Mouse (Mus musculus) kidney, embryonic 16.5 days (tissue): Measurements from ENCODE around the gene Nup107. TPM values are rescaled to one million over a fixed set of nuclear protein-coding genes. Genes with fewer than 3 reads are reported as not detected.
"Not testable (repeated sequence)": the region's sequence is repeated elsewhere in the genome, so short reads cannot be mapped to it uniquely, and the experiment has no call there.

Experiments used
- ATAC-seq: fragments of 200-750 bp; cut with Nextera tagmentation; 2 replicates; pipeline ENCODE4 v1.8.0; 2017; ENCODE audit warnings: moderate TSS enrichment; ENCODE audit not compliant: low FRiP score, low TSS enrichment
- H3K27ac ChIP-seq: fragments of 300-500 bp; sonication (generic); 2 replicates; pipeline ENCODE4 v1.5.1; 2014; ENCODE audit warnings: low read length
- H3K27me3 ChIP-seq: fragments of 300-500 bp; sonication (generic); 2 replicates; pipeline ENCODE4 v1.6.1; 2014; ENCODE audit warnings: low read length, control low read depth, mixed read lengths; ENCODE audit not compliant: insufficient read depth
- H3K36me3 ChIP-seq: fragments of 300-500 bp; sonication (generic); 2 replicates; pipeline ENCODE4 v1.6.1; 2014; ENCODE audit warnings: low read length, control low read depth, mixed read lengths; ENCODE audit not compliant: insufficient read depth
- H3K4me1 ChIP-seq: fragments of 300-500 bp; sonication (generic); 2 replicates; pipeline ENCODE4 v1.6.1; 2014; ENCODE audit warnings: low read length, control low read depth, mixed read lengths; ENCODE audit not compliant: insufficient read depth
- H3K4me2 ChIP-seq: fragments of 300-500 bp; sonication (generic); replicated peaks from 2 replicates; pipeline ENCODE4 v1.6.1; 2014; ENCODE audit warnings: low read depth, low read length
- H3K4me3 ChIP-seq: fragments of 300-500 bp; sonication (generic); 2 replicates; pipeline ENCODE4 v1.5.1; 2014; ENCODE audit warnings: mild to moderate bottlenecking, low read length
- H3K9ac ChIP-seq: fragments of 300-500 bp; sonication (generic); replicated peaks from 2 replicates; pipeline ENCODE4 v1.6.1; 2014; ENCODE audit warnings: low read length
- H3K9me3 ChIP-seq: fragments of 300-500 bp; sonication (generic); 2 replicates; pipeline ENCODE4 v1.6.1; 2016; ENCODE audit warnings: low read length, control low read depth
- WGBS: fragments of 180-500 bp; shearing (Covaris S2); extraction: QIAGEN DNeasy Blood & Tissue Kit; methylation state at CpG from one replicate; pipeline ENCODE4 v1.1.7; 2014; 5-methylcytosine and 5-hydroxymethylcytosine counted together
- polyA plus RNA-seq: library from polyadenylated mRNA; unstranded; fragments of >200 nt; fragmentation: Nextera tagmentation; extraction: Ambion mirVana; gene quantifications from 2 replicates; pipeline ENCODE4 v1.2.1, GENCODE M21; 2015

Gene Nup107
- polyA plus RNA-seq, 1 experiment from 2014 or later, result 64.8 TPM

- H3K4me1 ChIP-seq, result peaks cover 16% of the 10 kb centered on the region
- H3K4me3 ChIP-seq, result peak overlapping the region; percentile 70; the same call in 1 of the 2 replicates
- H3K9me3 ChIP-seq, result no peaks in the 10 kb centered on the region
- WGBS, result 82% methylated on average over 9 of the region's 9 CpGs
- ATAC-seq, result no peak
- peak overlapping the region; percentile 57 for H3K4me2 ChIP-seq
- H3K36me3 ChIP-seq, result peaks cover 28% of the 10 kb centered on the region
- no peaks in the 10 kb centered on the region for H3K27me3 ChIP-seq
- no peak overlapping the region; the same call in 1 of the 2 replicates for H3K9ac ChIP-seq
- no peak overlapping the region for H3K27ac ChIP-seq
Observed at GRCm38 (mm10) chr10:117708856-117709255, 83.6 kb downstream of the Nup107 start.

GRCm38 (mm10) chr10:117708376-117708775 is 84.1 kb downstream of the Nup107 start:
- Histone ChIP-seq H3K27ac (no peak overlapping the region), H3K4me3 (no peak overlapping the region), H3K27me3 (no peaks in the 10 kb centered on the region), H3K9me3 (no peaks in the 10 kb centered on the region), H3K4me1 (peaks cover 16% of the 10 kb centered on the region), H3K9ac (no peak overlapping the region), H3K4me2 (peak overlapping the region; percentile 57; the same call in 1 of the 2 replicates), H3K36me3 (peaks cover 32% of the 10 kb centered on the region)
- 93% methylated on average over 2 of the region's 2 CpGs for WGBS
- ATAC-seq, result no peak

- H3K9me3 ChIP-seq, result no peaks in the 10 kb centered on the region
- H3K4me1 ChIP-seq, result peaks cover 16% of the 10 kb centered on the region
- H3K27ac ChIP-seq, result no peak overlapping the region
- no peak overlapping the region for H3K4me2 ChIP-seq
- ATAC-seq, result no peak
- no peaks in the 10 kb centered on the region for H3K27me3 ChIP-seq
- no peak overlapping the region for H3K9ac ChIP-seq
- peaks cover 38% of the 10 kb centered on the region for H3K36me3 ChIP-seq
- 90% methylated on average over 2 of the region's 2 CpGs for WGBS
- no peak overlapping the region for H3K4me3 ChIP-seq
Observed at GRCm38 (mm10) chr10:117707114-117707838, 85.2 kb downstream of the Nup107 start.

GRCm38 (mm10) chr10:117706440-117706839 is 86.1 kb downstream of the Nup107 start:
- H3K27ac ChIP-seq, result no peak overlapping the region
- no peaks in the 10 kb centered on the region for H3K27me3 ChIP-seq
- H3K9me3 ChIP-seq, result no peaks in the 10 kb centered on the region
- no peak overlapping the region for H3K4me2 ChIP-seq
- 91% methylated on average over 6 of the region's 6 CpGs for WGBS
- H3K4me1 ChIP-seq, result peaks cover 13% of the 10 kb centered on the region
- H3K4me3 ChIP-seq, result no peak overlapping the region
- ATAC-seq, result no peak
- H3K36me3 ChIP-seq, result peaks cover 45% of the 10 kb centered on the region
- no peak overlapping the region for H3K9ac ChIP-seq

GRCm38 (mm10) chr10:117705806-117706205 is 86.7 kb downstream of the Nup107 start:
- ATAC-seq, result no peak
- Histone ChIP-seq H3K4me2 (no peak overlapping the region), H3K9ac (no peak overlapping the region), H3K4me1 (peaks cover 9% of the 10 kb centered on the region), H3K27ac (no peak overlapping the region), H3K9me3 (no peaks in the 10 kb centered on the region), H3K4me3 (no peak overlapping the region), H3K27me3 (no peaks in the 10 kb centered on the region), H3K36me3 (peaks cover 48% of the 10 kb centered on the region)

- Histone ChIP-seq H3K9me3 (no peaks in the 10 kb centered on the region), H3K27ac (no peak overlapping the region), H3K9ac (no peak overlapping the region), H3K4me1 (peaks cover 9% of the 10 kb centered on the region), H3K4me3 (no peak overlapping the region), H3K4me2 (no peak overlapping the region), H3K27me3 (no peaks in the 10 kb centered on the region), H3K36me3 (peaks cover 56% of the 10 kb centered on the region)
- no peak for ATAC-seq
- WGBS, result 87% methylated on average over 6 of the region's 6 CpGs
Observed at GRCm38 (mm10) chr10:117704964-117705335, 87.6 kb downstream of the Nup107 start.

- H3K27me3 ChIP-seq, ATAC-seq, H3K4me2 ChIP-seq, H3K9ac ChIP-seq, H3K9me3 ChIP-seq, H3K27ac ChIP-seq, H3K4me3 ChIP-seq, H3K4me1 ChIP-seq: not testable (repeated sequence)
- H3K36me3 ChIP-seq, result peaks cover 61% of the 10 kb centered on the region
- 98% methylated on average over 6 of the region's 6 CpGs for WGBS
Observed at GRCm38 (mm10) chr10:117704314-117704963, 88.1 kb downstream of the Nup107 start.

- no peak for ATAC-seq
- peaks cover 67% of the 10 kb centered on the region for H3K36me3 ChIP-seq
- 72% methylated on average over 3 of the region's 3 CpGs for WGBS
Observed at GRCm38 (mm10) chr10:117703506-117703905, 89.0 kb downstream of the Nup107 start.

GRCm38 (mm10) chr10:117702024-117702833 is 90.3 kb downstream of the Nup107 start:
- WGBS, result 93% methylated on average over 6 of the region's 6 CpGs

More at GRCm38 (mm10) chr10:117703506-117703905, 89.0 kb downstream of the Nup107 start:
- no peak overlapping the region for H3K4me3 ChIP-seq
- H3K9me3 ChIP-seq, result no peaks in the 10 kb centered on the region
- H3K27me3 ChIP-seq, result no peaks in the 10 kb centered on the region
- no peak overlapping the region for H3K27ac ChIP-seq
- H3K4me1 ChIP-seq, result no peaks in the 10 kb centered on the region
- no peak overlapping the region for H3K4me2 ChIP-seq
- H3K9ac ChIP-seq, result no peak overlapping the region

More at GRCm38 (mm10) chr10:117702024-117702833, 90.3 kb downstream of the Nup107 start:
- no peaks in the 10 kb centered on the region for H3K4me1 ChIP-seq
- no peak for ATAC-seq
- no peaks in the 10 kb centered on the region for H3K27me3 ChIP-seq
- H3K27ac ChIP-seq, result no peak overlapping the region
- H3K4me3 ChIP-seq, result no peak overlapping the region
- H3K36me3 ChIP-seq, result peaks cover 78% of the 10 kb centered on the region
- no peaks in the 10 kb centered on the region for H3K9me3 ChIP-seq
- no peak overlapping the region for H3K9ac ChIP-seq
- no peak overlapping the region for H3K4me2 ChIP-seq
